Mouse (Mus musculus) frontal cortex, postnatal 14 days (tissue): ENCODE measurements at regions not wholly inside any gene's neighbourhood (a gene's known extent, or its start where the extent isn't known, plus 50 kb on each side); places are given as distances from the start of the nearest gene placed in this dataset.
A peak's percentile ranks its signal among the peaks of the same experiment; 100 is the strongest.

Experiments
- DNase-seq, 2 experiments: peaks; one replicate each; pipeline ENCODE4 v3.0.0; 2022; ENCODE audit warnings: low spot score in 2 of 2

- DNase-seq, result peak in 1 of 2 experiments; percentile 3
Observed at GRCm38 (mm10) chr17:65015731-65016130, 179.9 kb upstream of the 4930583I09Rik start.

DNA sequence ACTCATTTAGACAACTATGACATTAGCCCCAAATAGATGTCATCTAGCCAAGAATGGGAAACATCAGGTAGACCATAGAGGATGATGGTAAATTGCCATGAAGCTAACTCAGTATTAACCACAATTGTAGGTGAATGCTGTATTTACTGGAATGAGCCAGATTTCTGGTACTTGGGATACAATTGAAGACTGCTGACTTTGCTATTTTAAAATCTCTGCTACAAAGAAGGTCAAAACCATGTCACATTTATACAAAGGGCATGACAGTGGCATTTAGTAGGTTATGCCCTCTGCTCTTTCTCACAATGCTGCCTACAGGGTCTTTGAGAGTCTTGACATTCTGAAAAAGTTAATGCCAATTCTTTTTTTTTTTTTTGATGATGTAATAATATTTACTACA, 178.8 kb upstream of the 4930583I09Rik start:
- no peak for DNase-seq

DNA sequence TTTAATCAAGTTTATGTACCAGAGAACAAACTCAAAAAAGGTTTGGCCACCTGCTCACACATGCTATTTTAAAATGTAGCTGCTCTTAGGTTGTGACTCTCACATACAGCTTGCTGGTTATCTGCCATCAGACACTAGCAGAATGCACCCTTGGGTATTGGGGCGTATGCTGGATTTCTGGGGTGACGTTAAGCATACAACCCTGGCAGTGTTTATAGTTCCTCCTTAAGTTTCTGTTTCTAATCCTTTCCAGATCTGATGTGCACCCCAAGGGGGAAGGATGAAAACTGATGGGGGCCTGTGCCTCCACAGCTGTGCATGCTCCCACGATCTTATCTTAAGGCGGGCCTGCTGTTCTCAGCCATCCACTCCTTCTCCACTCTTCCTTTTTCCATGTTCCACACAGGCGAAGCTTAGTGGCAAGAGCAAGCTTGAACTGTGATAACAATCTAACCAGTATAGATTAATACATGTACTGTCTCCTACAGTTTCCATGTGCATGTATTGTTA, 164.8 kb upstream of the 4930583I09Rik start:
- no peak for DNase-seq

DNA sequence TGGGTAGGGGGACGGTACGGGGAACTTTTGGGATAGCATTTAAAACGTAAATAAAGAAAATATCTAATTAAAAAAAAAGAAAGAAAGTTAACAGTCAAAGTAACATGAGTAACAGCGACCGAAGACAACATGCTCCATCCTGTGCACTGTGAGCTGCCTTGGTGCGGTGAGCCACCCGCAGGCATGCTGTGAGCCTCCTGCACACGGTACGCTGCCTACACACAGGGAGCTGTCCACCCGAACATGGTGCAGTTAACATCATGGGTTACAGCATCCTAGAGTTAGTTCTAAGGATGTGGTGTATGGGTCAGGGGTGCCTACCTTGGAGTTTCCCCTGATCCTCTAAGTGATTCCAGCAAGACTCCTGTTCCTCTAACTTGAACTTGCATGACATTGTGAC, 158.6 kb upstream of the 4930583I09Rik start:
- DNase-seq, result no peak

DNA sequence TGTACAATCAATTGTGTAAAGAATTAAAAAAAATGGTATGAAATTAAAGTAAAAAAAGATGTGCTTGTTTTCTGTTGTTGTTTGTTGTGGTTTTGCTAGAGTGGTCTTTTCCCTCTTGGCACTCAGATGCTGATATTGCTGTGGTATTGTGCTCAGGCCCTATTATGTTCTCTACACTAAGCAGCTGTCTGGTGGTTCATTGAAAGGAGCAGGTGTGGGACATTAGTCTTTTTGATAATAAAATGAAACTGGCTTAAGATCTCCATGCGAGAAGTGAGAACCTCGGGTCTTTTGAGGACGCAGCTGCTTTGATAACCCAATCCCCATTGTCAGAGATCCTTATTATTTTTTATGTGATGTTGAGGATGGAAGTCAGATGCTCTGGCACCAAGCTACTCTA, 155.4 kb upstream of the 4930583I09Rik start:
- DNase-seq, result no peak

DNA sequence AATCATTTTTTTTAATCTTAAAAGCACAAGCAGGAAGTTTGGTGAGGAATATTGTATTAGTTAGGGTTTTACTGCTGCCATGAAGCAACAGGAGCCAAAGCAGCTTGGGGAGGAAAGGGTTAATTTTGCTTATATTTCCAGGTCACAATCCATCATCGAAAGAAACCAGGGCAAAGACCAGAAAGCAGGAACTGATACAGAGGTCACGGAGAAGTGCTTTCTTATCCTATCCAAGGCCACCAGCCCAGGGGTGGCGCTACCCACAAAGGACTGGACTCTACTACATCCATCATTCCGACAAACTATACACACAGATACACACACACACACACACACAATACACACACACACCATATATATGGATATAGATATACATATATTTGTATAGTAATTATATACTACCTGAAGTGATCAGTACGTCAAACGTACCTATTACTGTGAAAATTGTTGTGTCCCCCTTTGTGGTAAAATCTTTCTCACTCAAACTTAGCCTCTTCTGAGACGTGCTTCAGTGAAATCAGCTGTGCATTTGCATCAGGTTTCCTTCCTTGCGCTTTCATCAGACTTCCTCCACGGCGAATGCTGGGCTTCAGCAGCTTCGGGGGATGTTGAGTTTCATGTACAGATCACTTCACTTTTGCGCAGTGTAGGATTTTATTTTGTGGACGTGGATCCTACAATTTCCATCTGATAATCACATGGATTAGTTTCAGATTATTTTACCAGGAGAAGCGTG, 148.6 kb upstream of the 4930583I09Rik start:
- DNase-seq, result no peak

DNA sequence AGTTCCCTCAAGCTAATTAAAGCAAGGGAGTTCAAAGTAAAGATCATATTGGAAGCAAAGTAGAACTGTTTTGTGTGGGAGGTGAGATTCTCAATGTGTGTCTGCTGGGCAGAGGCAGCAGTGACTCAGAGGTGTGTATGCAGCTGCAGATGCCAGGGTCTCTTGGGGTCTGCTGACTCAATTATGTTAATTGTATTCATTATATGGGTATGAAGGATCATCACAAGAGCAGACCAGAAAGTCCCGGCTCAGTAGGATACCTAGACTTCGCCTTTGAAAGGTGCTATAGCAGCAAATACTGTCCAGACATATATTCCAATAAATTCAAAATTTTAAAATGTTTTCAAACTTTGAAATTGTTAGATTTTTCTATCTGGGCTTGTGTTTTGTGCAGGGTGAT, 147.6 kb upstream of the 4930583I09Rik start:
- no peak for DNase-seq

GRCm38 (mm10) chr17:64964153-64964552, 128.3 kb upstream of the 4930583I09Rik start:
- DNase-seq, result no peak

DNA sequence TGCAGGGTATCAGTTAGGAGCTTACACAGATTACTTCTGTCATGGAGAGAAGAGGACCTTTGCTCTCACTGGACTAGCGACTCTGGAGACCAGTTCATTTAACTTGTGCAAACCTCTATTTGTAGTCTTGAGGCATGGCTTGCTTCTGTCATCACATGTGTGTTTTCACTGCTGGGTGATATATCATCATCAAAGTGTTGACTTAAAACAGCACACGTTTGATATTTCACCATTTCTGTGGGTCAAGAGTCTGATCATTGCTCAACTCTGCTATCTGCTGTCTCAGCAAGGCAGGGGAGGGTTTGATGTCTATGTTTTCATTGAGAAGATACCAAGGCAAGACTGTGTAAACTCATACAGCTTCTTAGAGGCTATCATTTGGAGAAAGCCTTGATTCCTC, 126.0 kb upstream of the 4930583I09Rik start:
- DNase-seq, result no peak

DNA sequence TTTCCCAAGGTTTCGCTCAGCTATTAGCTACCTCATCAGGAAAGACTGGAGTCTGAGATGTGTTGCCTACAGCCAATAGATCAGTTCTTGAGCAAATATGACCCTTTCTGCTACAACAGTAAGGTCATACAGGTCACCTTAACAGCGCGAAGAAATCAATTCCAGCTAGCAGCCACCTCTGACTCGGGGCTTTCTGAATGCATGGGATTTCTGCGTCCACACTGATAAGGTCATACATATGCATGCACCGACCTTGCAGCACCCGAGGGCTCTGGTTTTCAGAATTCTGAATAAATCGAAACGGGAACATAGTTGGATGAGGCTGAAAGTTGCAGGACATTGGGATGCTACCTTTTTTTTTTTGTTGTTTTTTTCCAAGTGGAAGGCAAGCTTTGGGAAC, 121.6 kb upstream of the 4930583I09Rik start:
- DNase-seq, result no peak

GRCm38 (mm10) chr17:64956506-64956905, 120.6 kb upstream of the 4930583I09Rik start:
- DNase-seq, result no peak

GRCm38 (mm10) chr17:64953275-64953674, 117.4 kb upstream of the 4930583I09Rik start:
- DNase-seq, result no peak

GRCm38 (mm10) chr17:64951625-64951940, 115.7 kb upstream of the 4930583I09Rik start:
- DNase-seq, result no peak

DNA sequence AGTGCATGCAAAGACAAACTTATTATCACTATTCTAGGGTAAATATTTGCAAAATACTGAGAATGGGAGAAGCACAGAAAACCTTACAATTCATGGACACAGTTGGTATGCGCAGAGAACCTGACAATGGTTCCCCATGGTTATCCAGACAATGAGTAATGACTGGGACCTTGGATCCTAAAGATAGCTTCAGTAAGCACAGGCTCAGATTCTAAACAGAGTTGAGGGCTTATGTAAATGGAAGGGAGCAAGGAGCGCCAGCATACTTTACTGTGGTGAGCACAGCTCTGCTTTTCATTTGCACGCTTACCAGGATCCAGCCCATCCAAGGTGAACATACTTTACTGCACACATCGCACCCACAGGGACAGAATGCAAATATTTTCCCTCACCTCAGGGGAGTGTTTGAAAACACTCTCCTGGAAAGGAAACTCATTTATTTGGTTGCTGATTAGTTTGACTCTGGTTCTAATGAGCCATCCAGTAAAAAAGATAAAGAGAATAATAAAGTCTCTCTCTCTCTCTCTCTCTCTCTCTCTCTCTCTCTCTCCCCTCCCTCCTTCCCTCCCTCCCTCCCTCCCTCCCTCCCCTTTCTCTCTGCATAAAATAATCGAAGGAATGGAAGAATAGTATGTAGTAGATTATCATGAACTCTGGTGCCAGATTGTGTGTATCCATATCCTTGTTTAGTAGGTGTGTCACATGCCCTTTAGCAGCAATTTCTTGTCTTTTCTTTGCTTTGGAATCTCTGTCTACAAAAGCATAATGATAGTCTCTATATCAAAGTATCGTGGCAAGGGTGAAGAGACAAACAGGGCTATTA, 115.1 kb upstream of the 4930583I09Rik start:
- DNase-seq, result no peak

- no peak for DNase-seq
Observed at GRCm38 (mm10) chr17:64943213-64943612, 107.3 kb upstream of the 4930583I09Rik start.

- DNase-seq, result no peak
Observed at GRCm38 (mm10) chr17:64941555-64941954, 105.7 kb upstream of the 4930583I09Rik start.

GRCm38 (mm10) chr17:64935683-64936082, 99.8 kb upstream of the 4930583I09Rik start:
- DNase-seq, result no peak

- no peak for DNase-seq
Observed at GRCm38 (mm10) chr17:64934411-64934810, 98.5 kb upstream of the 4930583I09Rik start.

GRCm38 (mm10) chr17:64930816-64931428, 95.1 kb upstream of the 4930583I09Rik start:
- DNase-seq, result no peak

- DNase-seq, result no peak
Observed at GRCm38 (mm10) chr17:64923762-64924161, 87.9 kb upstream of the 4930583I09Rik start.

- DNase-seq, result no peak
Observed at GRCm38 (mm10) chr17:64922235-64922634, 86.4 kb upstream of the 4930583I09Rik start.

DNA sequence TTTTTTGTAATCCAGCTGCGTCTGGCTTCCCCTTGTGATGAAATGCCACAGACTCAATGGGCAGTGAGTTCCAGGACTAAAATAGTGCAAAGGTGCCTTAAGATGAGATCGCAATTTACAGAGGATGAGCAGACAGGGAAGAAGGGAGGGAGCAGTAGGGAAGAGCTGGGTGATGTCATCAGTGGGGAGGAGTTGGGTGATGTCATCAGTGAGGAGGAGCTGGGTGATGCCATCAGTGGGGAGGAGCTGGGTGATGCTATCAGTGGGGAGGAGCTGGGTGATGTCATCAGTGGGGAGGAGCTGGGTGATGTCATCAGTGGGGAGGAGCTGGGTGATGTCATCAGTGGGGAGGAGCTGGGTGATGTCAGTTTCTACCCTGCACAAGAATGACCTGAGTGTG, 84.4 kb upstream of the 4930583I09Rik start:
- no peak for DNase-seq

DNA sequence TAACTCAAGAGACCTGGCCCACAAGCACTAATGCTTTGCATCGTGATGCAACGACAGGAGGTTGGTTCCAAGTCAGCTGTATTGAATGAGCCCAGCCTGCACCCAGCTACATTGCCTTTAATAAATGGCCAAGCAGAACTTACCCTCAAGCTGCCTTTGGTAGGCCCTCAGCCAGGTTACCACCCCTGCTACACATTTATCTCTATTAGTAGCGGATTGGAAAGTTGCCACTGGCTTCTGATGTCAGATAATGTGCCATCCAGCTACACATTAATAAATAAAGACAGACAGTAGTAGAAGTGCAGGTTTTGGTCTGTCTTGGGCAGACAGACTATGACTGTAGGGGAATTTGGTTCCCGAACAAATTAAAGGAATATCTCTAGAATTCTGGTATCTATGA, 82.0 kb upstream of the 4930583I09Rik start:
- no peak for DNase-seq
